Mouse (Mus musculus) brain, embryonic 14.5 days (tissue): ENCODE results near the gene Hoxa11.

Experiments used
- CTCF ChIP-seq: fragments of 200-500 bp; IDR thresholded peaks from 2 replicates; pipeline ENCODE4 v1.5.1; 2012; ENCODE audit warnings: inconsistent platforms, mild to moderate bottlenecking, moderate library complexity, borderline replicate concordance; ENCODE audit not compliant: insufficient read depth, insufficient read length; ENCODE audit errors: extremely low read depth
- POLR2A ChIP-seq: fragments of 200-500 bp; IDR thresholded peaks from 2 replicates; pipeline ENCODE4 v1.6.1; 2012; ENCODE audit warnings: mild to moderate bottlenecking, inconsistent platforms, borderline replicate concordance; ENCODE audit not compliant: poor library complexity, insufficient read depth, insufficient read length, severe bottlenecking; ENCODE audit errors: extremely low read depth

GRCm38 (mm10) chr6:52249826-52250225 is 4.2 kb upstream of the Hoxa11 start:
- no peak for TF ChIP-seq CTCF
- no peak for TF ChIP-seq POLR2A
